In genomic region chr8:79397705-79398250, GRCm38 (mm10) we compare ENCODE assay signal across 8 mouse cellular contexts. TPM values are rescaled to one million over a fixed set of nuclear protein-coding genes. Genes with fewer than 3 reads are reported as not detected.
DNase-seq lines count a peak whose midpoint lies in the region; ATAC-seq and TF ChIP-seq lines count a peak whose summit lies in the region.

No protein-coding gene starts in this region.

- H3K27ac ChIP-seq in heart, embryonic 12.5 days (ENCODE audit: poor library complexity, severe bottlenecking), result peak overlapping the region; percentile 94
- H3K27ac ChIP-seq in forebrain, embryonic 14.5 days (ENCODE audit: low read depth, low read length), result peak overlapping the region; percentile 97
- peak overlapping the region; percentile 96 for H3K27ac ChIP-seq in limb, embryonic 13.5 days

- 27% methylated on average over 7 of the region's 7 CpGs for WGBS in heart, embryonic 12.5 days
- 12% methylated on average over 7 of the region's 7 CpGs for WGBS in forebrain, embryonic 14.5 days
- 8% methylated on average over 7 of the region's 7 CpGs for WGBS in limb, embryonic 13.5 days

- H3K4me3 ChIP-seq in heart, embryonic 12.5 days, result peak overlapping the region; percentile 98
- peak overlapping the region; percentile 86 for H3K4me3 ChIP-seq in forebrain, embryonic 14.5 days (ENCODE audit: low read depth, low read length)
- peak overlapping the region; percentile 82 for H3K4me3 ChIP-seq in limb, embryonic 13.5 days
- H3K4me3 ChIP-seq in myocyte, result peak overlapping the region; percentile 70

- peaks cover 51% of the 10 kb centered on the region for H3K79me2 ChIP-seq in myocyte (ENCODE audit: control insufficient read depth, insufficient read depth)

- H3K9ac ChIP-seq in heart, embryonic 12.5 days, result peak overlapping the region; percentile 98
- H3K9ac ChIP-seq in forebrain, embryonic 14.5 days (ENCODE audit: low read length), result peak overlapping the region; percentile 97
- H3K9ac ChIP-seq in limb, embryonic 13.5 days, result peak overlapping the region; percentile 97

- peaks cover 32% of the 10 kb centered on the region for H3K4me1 ChIP-seq in heart, embryonic 12.5 days (replicated peaks)
- peaks cover 15% of the 10 kb centered on the region for H3K4me1 ChIP-seq in forebrain, embryonic 14.5 days (ENCODE audit: control insufficient read depth, insufficient read depth, low read length)
- H3K4me1 ChIP-seq in limb, embryonic 13.5 days, result peaks cover 24% of the 10 kb centered on the region

- peak; percentile 2; the same call in 1 of the 2 replicates for ATAC-seq in heart, embryonic 12.5 days (ENCODE audit: insufficient number of reproducible peaks, low FRiP score)
- ATAC-seq in forebrain, embryonic 14.5 days, result no peak; the same call in none of the 2 replicates
- ATAC-seq in limb, embryonic 13.5 days (ENCODE audit: low FRiP score, low read depth), result no peak

- no peaks in the 10 kb centered on the region for H3K36me3 ChIP-seq in heart, embryonic 12.5 days
- H3K36me3 ChIP-seq in forebrain, embryonic 14.5 days (ENCODE audit: control insufficient read depth, insufficient read depth, low read length), result no peaks in the 10 kb centered on the region
- no peaks in the 10 kb centered on the region for H3K36me3 ChIP-seq in limb, embryonic 13.5 days
- H3K36me3 ChIP-seq in myocyte (ENCODE audit: control insufficient read depth, insufficient read depth), result peaks cover 6% of the 10 kb centered on the region

- no peaks in the 10 kb centered on the region for H3K27me3 ChIP-seq in heart, embryonic 12.5 days (replicated peaks)
- H3K27me3 ChIP-seq in forebrain, embryonic 14.5 days (replicated peaks; ENCODE audit: control insufficient read depth, insufficient read depth, low read length), result no peaks in the 10 kb centered on the region
- H3K27me3 ChIP-seq in limb, embryonic 13.5 days, result no peaks in the 10 kb centered on the region
- H3K27me3 ChIP-seq in myocyte (ENCODE audit: control insufficient read depth, insufficient read depth, insufficient read length), result no peaks in the 10 kb centered on the region

- H3K4me2 ChIP-seq in heart, embryonic 12.5 days, result peak overlapping the region; percentile 70
- H3K4me2 ChIP-seq in forebrain, embryonic 14.5 days (ENCODE audit: low read length), result peak overlapping the region; percentile 79
- H3K4me2 ChIP-seq in limb, embryonic 13.5 days (replicated peaks), result peak overlapping the region; percentile 80
- H3K4me2 ChIP-seq in myocyte (ENCODE audit: low read depth), result peak overlapping the region; percentile 96

- H3K9me3 ChIP-seq in heart, embryonic 12.5 days (replicated peaks), result no peaks in the 10 kb centered on the region
- no peaks in the 10 kb centered on the region for H3K9me3 ChIP-seq in forebrain, embryonic 14.5 days (replicated peaks; ENCODE audit: control insufficient read depth, low read length)
- H3K9me3 ChIP-seq in limb, embryonic 13.5 days, result no peaks in the 10 kb centered on the region

- H3ac ChIP-seq in myocyte (ENCODE audit: control insufficient read depth, insufficient read length), result peak overlapping the region; percentile 81

- DNase-seq in heart, postnatal 4 days, result no peak
- peak; percentile 29 for DNase-seq in NIH3T3 (ENCODE audit: low read depth)
- no peak for DNase-seq in forebrain, embryonic 14.5 days (ENCODE audit: low spot score)
- DNase-seq in gastrocnemius, postnatal 10 days, result no peak
- no peak for DNase-seq in layer of hippocampus, adult 8-10 months (ENCODE audit: low spot score in 2 of 2)

- no peak for TF ChIP-seq POLR2A in myocyte (IDR thresholded peaks at IDR 0.05; ENCODE audit: insufficient read length, low read depth)

TF ChIP-seq in myocyte, 11 proteins besides CTCF, POLR2A, EP300 and RAD21:
- TF ChIP-seq TCF3 (IDR thresholded peaks at IDR 0.05; ENCODE audit: insufficient read length, low read depth), result no peak
- no peak for TF ChIP-seq MAX (IDR thresholded peaks at IDR 0.05; ENCODE audit: low read depth)
- TF ChIP-seq TCF12 (IDR thresholded peaks at IDR 0.05; ENCODE audit: insufficient read depth, poor library complexity, severe bottlenecking), result no peak
- TF ChIP-seq SRF (IDR thresholded peaks at IDR 0.05; ENCODE audit: control insufficient read depth, insufficient read length, low read depth), result no peak
- TF ChIP-seq E2F4 (IDR thresholded peaks at IDR 0.05; ENCODE audit: insufficient read depth), result no peak
- no peak for TF ChIP-seq USF1 (IDR thresholded peaks at IDR 0.05; ENCODE audit: low read depth)
- no peak for TF ChIP-seq MYOD1 (IDR thresholded peaks at IDR 0.05; ENCODE audit: control insufficient read depth in 1 of 3, insufficient read length in 2 of 3, low read depth in 2 of 3)
- no peak for TF ChIP-seq REST (IDR thresholded peaks at IDR 0.05; ENCODE audit: insufficient read depth, insufficient read length)
- TF ChIP-seq CEBPB (IDR thresholded peaks at IDR 0.05; ENCODE audit: insufficient read depth, poor library complexity, severe bottlenecking), result no peak
- TF ChIP-seq MYOG (IDR thresholded peaks at IDR 0.05; ENCODE audit: control insufficient read depth in 1 of 3, insufficient read depth in 1 of 3, insufficient read length in 2 of 3, low read depth in 2 of 3), result no peak
- TF ChIP-seq POLR2AphosphoS2 (IDR thresholded peaks at IDR 0.05; ENCODE audit: insufficient read length, low read depth), result no peak

RNA-seq across cellular contexts. Expression of gene Smad1, which starts 1.5 kb away (rescaled TPM):
- polyA plus RNA-seq in heart, embryonic 12.5 days (2016; fragmentation: Nextera tagmentation; extraction: Ambion mirVana), result 28.7 and 31.5 TPM in 2 replicates
- 10 to 100 TPM; 34.6 to 36.7 TPM for total RNA-seq in heart, postnatal 4 days (2021)
- polyA plus RNA-seq in forebrain, embryonic 14.5 days (2014; fragmentation: Nextera tagmentation; extraction: Ambion mirVana), result 64.2 and 66.5 TPM in 2 replicates
- 48.2 and 49.4 TPM in 2 replicates for polyA plus RNA-seq in limb, embryonic 13.5 days (2015; fragmentation: Nextera tagmentation; extraction: Ambion mirVana)
- polyA plus RNA-seq in myocyte (2012; fragmentation: generic; extraction: Trizol), result 9.5 TPM
- 10 to 100 TPM; 34.2 to 38.3 TPM for total RNA-seq in gastrocnemius, postnatal 10 days (2021)
- total RNA-seq in layer of hippocampus, adult 8-10 months (2022), result 10 to 100 TPM; 22.4 to 30.8 (median 24.9) TPM
